Mouse (Mus musculus): Measurements from ENCODE around the gene Mrpl54. TPM values are rescaled to one million over a fixed set of nuclear protein-coding genes. Genes with fewer than 3 reads are reported as not detected.

Gene Mrpl54
- total RNA-seq, 4 experiments from 2014 or later = 100 to 139 (median 113) TPM

DNA sequence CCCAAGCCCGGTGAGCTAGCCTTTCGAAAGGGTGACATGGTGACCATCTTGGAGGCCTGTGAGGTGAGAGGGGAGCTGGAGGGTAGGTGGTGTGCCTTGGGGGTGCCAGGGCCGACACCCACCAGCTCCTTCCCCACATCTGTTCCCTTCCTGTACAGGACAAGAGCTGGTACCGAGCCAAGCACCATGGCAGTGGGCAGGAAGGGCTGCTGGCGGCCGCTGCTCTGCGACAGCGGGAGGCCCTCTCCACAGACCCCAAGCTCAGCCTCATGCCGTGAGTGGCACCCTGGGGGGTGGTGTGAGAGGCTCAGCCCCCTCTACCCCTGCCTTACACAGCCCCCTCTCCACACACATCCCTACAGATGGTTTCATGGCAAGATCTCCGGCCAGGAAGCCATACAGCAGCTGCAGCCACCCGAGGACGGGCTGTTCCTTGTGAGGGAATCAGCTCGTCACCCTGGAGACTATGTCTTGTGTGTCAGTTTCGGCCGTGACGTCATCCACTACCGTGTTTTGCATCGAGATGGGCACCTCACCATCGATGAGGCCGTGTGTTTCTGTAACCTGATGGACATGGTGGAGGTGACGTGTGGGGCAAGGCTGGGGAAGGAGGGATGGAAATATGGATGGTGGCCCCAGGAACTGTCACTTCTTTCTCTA lies 7.4 kb downstream of the Mrpl54 start:
- DNase-seq = no peak

DNA sequence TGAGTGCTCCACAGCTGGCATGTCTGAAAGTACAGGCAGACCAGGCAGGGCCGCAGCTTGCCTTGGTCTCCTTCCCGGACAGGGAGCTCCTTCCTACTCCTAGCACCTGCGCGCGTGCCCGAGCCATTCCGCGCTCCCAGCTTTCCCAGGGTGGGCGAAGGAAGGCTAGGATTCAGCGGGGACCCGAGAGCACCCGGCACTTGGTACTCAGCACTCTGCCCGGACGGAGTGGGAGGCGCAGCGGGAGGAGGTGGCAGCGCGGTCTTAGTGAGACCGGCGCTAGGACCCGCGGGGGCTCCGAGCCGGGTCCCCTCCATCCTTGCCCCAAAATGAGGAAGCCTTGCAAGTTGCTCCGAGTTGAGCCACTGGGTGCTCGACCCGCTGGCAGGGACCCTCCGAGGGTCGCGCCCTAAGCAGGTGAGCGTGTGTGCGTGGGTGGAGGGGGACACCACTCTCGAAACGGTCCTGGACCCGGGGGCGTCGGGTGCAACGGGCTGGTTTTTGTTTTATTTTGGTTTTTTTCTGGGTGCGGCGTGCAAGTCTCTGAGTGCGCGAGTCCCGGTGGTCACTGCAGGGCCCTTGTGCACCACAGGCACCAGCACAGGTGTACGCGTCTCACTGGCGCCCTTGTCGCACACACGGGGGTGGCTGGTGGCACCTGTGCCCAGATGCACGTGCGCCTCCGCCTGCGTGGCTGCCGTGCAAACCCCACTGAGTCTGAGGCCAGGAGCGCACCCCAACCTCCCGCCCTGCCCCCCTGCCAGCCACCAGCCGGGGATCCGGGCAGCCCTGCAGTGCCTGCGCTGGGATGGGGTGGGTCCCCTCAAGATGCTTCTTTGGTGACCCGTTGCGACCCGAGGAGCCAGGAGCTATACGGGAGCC lies 9.3 kb downstream of the Mrpl54 start:
- DNase-seq = no peak

DNA sequence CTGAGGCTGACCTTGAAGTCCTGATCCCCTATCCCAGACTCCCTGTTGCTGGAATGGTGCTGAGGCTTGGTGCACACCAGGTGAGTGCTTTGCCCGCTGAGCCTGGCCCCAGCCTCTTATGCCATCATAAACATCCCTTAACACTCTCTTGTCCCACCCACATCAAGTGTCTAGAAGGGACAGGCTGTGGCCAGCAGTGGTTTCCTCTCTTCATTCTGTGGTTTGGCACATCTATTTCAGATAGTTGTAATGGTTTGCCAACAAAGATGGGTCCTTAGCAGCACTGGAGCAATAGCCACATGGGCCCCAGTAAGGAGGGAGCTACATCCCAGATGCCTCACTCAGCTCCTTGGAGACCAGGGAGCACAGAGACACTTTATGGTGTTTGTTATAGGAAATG lies 11.8 kb downstream of the Mrpl54 start:
- no peak for DNase-seq

DNA sequence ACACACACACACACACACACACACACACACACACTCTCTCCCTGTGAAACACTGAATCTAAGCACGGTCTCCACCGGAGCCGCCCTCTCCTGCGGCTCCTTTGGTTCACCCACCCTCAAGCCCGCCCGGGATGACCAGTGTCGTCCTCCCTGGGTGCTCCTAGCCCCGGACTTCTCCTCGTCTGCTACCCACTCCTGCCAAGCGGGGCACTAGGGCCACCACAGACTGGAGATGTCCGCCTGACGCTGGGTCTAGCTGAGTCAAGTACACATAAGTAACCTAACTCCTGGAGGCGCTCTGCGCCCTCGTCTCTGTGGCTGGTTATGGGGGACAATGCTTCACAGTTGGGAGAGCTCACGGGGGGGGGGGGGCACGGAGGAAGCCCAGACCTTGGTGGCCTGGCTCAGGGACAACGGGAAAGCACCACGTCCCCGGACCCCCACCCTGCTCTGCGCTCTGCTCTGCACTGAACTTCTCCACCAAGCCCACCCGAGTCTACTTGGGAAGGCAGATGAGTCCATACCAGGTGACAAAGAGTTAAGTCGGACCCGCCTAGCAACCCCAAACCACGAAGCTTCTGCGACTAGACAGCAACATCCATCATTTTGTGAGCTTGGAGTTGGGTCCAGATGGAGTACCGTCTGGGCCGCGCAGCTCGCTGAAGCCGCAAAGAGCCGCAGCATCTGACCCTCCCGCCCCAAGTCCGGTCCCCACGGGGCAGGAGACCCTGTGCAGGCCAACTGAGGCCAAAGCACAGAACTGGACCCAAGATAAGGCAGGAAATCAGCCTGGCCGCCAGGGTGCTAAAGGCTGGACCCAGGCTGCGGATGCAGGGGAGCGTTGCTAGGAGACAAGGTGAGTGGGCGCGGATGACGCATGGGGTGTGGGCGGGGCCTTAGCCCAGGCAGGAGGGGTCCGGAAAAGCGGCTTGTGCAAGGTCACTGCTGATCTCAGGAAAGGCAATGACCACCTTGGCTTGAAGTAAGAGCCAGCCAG lies 14.0 kb downstream of the Mrpl54 start, which contains the start of gene Matk:
Matk (plus strand) TSS at position 512 of the 996 bp plus-strand sequence.
- DNase-seq = no peak

DNA sequence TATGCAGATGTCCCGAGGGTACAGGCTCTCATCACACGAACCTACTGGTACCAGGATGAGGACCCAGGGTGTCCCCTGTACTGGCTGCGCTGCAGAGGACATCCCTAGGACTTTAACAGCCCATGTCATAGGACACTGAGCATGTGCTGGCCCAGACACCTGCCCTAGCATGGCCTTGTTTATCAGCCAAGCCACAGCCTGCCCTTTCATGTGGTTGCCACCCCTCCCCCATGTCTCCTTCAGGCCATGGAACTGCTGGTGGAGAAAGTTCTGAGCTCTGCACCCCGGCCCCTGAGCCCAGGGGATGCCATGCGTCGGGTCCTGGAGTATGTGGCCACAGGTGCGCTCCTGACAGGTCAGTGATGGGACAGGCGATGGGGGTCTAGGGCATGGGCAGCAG lies 17.3 kb downstream of the Mrpl54 start:
- no peak for DNase-seq

DNA sequence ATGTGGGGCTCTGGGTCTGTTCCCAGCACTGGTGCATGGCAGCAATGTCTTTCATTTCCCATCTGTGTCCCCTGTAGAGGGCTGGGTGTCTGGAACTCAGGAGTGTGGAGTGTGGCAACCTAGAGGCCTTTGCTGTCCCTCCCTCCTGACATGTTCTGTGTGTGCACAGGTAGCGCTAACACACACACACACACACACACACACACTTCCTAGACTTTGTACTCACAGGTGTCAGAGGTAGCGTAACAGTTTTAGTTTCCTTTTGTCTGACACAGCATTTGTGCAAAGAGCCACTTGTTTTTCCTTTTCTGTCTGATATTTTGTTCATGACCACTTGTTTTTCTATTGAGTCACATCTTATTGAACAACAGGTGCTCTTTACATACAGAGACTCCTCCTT lies 18.9 kb downstream of the Mrpl54 start:
- no peak for DNase-seq

DNA sequence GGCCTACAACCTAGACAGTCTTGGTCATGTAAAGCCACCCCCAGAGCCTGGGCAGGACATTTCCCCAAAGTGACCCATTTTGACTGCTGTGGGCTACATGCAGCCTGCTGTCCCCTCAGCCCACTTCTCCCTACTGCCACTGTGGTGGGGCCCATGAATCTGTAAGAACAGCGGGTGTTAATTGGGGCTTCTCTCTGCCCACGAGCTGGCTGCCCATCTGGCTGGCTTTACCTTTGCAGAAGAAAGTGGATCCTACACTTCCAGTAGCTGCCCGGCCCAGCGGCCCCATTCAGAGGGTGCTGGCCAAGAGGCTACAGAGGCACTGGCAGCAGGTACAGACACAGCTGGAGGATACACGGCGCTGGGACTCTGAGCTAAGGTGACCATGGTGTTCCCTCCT lies 21.6 kb downstream of the Mrpl54 start:
- DNase-seq = no peak

DNA sequence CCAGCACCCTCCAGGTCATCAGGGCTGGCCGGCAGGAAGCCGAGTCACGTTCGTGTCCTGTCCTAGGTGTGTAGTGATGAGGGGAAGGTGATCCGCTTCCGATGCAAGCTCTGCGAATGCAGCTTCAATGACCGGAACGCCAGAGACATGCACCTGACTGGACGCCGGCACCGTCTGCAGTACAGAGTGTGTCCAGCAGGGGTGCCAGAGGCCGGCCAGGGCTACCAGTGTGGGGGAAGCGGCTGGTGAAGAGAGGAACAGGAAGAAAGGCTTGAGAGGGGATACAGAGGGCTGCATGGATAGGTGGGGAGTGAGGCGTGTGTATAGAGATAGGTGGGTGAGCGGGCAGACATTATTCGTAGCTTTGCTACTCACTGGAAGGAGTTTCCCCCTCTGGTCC lies 22.1 kb downstream of the Mrpl54 start:
- DNase-seq = peak; percentile 47

DNA sequence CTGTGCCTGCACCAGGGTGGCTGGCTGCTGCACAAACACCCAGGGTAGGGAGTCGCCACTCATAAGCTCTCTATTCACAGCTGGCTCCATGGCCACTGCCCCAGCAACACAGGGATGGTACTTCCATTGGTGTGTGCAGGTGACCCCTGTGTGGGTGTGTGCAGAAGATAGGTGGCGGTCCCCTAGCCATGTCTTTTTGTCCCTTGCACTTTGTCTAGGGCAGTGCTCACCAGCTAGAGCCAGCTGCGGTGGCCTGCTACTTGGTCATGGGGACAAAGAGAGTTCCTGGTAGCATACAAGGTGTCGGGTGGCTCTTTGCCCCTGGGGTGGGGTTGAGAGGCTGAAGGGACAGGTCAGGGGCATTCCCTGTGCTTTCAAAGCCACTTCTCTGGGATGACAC lies 22.6 kb downstream of the Mrpl54 start:
- peak; percentile 2 for DNase-seq

DNA sequence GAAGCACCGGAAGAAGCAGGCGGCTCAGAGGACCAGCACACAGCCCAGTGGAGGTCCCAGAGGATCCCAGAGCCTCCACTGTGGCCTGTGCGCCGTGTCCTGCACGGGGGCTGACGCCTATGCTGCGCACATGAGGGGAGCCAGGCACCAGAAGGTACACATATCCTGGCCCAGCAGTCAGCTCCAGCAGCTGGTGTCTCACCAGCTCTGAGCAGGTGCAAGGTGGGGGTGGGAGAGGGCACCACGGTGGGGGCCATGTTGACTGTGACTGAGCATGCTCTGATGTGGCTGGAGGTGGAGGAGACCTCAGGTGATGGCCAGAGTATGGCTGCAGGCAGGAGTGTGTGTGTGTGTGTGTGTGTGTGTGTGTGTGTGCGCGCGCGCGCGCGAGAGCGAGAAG lies 24.7 kb downstream of the Mrpl54 start:
- DNase-seq = no peak

DNA sequence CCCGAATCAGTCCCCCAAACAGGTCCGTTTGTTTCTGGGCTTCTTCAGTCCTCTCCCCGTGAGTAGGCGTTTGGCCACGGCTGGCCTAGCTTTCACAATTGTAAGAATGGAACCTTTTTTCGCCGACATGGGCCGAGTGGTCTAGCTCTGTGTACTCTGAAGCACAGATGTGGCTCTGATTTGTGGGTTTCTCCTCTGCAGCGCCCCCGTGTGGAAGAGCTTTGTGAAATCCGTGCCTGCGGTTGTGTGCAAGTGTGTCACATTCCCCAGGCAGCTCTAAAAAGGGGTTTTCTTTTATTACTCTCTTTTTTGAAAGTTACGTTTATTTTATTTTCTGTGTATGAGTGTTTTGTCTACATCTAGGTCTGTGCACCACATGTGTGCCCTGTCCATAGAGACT lies 25.9 kb downstream of the Mrpl54 start:
- peak; percentile 20 for DNase-seq

DNA sequence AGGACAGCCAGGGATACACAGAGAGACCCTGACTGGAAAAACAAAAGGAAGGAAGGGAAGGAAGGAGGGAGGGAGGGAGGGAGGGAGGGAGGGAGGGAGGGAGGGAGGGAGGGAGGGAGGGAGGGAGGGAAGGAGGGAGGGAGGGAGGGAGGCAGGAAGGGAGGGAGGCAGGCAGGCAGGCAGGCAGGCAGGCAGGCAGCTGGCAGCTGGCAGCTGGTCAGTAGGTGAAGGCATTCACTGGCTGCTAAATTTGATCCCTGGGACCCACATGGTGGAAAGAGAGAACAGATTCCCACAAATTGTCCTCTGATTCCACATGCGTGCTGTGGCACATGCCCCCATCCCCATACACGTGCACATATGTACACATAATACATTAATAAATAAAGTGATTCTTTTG lies 28.1 kb downstream of the Mrpl54 start:
- no peak for DNase-seq

DNA sequence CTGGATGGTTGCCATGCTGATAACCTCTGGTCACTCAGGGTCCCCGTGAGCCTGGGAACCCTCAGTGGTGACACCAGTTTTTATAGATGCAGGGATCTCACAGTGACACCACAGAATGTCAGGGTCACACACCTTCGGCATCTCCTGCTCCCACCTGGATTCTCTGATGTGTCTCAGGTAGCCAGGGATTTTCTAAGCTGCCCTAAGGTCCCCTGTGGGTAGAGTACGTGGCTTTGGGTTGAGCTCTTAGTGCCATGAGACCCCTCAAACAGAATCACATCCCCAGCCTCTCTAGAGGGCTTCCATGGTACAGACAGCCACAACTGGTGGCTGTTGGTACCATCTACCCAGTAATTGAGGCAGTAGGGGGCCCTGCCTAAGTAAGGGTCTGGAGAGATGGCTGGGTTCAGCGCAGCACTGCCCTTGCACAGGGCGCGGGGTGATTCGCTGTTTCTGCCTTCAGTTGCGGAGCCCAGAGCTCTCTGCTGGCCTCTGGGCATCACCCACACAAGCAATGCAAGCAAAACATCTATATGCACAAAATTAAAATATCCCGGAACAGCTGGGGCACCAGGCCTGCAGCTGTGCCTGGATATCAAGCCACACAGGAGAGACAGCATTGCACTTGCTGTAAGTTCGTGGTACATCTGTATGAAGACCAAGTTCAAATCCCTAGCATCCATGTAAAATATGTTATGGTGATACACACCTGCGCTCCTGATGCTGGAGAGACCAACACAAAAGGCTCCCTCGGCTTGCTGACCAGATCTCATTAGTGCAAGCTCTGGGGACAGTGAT lies 30.1 kb downstream of the Mrpl54 start:
- DNase-seq = no peak

DNA sequence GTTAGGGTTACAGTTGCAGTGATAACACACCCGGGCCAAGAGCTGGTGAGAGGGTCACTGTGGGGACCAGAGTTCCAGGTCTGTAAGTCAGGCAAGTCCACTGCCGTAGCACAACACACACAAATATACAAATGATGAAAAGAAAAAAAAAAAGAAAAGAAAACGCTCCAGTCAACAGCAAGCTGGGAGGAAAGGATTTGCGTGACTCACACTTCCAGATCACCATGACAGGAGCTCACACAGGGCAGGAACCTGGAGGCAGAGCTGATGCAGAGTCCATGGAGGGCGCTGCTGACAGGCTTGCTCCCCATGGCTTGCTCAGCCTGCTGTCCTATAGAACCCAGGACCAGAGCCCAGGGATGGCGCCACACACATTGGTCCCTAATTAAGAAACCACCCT lies 32.5 kb downstream of the Mrpl54 start:
- no peak for DNase-seq

DNA sequence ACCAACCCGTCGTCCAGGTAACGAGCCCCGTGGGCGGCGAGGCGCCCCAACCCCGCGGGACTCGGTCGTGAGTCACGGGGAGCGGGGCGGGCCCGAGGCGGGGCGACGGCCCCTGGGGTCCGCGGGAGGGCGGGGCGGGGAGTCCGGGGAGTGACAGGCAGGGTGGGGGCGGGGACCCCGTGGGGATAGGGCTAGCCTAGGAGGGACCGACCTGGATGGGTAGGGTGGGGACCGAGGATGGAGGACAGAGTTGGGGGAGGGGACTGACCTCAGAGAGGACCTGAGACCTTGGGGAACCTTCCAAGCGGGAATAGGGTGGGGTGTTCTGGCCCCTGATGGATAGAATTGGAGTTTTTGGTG lies 33.5 kb downstream of the Mrpl54 start:
- no peak for DNase-seq

DNA sequence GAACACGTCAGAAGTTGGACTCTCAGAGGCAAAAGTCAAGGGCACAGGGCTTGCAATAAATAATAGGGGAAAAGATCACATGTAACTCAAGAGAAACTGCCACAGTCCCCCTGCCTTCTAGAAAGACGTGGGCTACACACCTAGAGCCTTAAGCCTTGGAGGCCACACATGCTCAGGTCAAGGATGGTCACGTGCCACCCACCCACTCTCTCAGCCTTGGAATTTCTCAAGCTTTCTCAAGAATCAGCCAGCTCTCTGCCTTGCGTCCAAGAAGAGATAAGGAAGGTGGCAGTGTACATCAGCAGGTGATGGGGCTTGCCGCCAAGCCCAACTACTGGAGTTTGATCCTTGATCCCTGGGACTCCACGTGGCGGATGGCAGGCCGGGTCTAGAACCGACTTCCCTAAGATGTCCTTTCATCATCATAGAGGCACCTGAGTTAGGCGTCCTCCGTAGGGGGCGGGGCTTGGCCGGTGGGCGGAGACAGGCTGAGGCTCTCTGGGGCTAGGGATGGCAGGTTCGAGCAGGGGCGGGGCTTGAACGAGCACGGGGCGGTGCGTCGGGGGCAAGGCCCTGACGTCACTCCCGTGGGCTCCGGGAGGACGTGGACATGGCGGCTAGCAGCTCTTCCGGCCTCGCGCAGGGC lies 34.0 kb downstream of the Mrpl54 start, which contains the start of gene Zfr2:
Zfr2 (plus strand) TSS at position 576 of the 646 bp plus-strand sequence.
- DNase-seq = peak; percentile 91

DNA sequence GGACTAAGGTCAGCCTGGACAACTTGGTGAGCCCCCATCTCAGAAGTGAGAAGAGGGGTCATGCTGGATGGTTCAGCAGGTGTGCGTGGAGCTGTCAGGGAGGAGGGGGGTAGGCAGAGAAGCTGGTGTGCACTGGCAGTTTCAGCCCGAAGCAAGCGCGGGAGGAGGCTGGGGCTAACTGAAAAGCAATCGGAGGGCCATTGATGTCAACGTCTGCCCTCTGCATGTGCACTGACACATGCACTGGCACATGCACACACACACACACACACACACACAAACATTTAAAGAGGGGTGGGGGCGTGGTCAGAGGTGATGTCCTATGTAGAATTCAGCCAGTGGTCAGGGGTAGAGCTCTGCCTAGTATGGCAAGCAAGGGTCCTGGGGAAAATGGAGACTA lies 35.3 kb downstream of the Mrpl54 start:
- DNase-seq = no peak

DNA sequence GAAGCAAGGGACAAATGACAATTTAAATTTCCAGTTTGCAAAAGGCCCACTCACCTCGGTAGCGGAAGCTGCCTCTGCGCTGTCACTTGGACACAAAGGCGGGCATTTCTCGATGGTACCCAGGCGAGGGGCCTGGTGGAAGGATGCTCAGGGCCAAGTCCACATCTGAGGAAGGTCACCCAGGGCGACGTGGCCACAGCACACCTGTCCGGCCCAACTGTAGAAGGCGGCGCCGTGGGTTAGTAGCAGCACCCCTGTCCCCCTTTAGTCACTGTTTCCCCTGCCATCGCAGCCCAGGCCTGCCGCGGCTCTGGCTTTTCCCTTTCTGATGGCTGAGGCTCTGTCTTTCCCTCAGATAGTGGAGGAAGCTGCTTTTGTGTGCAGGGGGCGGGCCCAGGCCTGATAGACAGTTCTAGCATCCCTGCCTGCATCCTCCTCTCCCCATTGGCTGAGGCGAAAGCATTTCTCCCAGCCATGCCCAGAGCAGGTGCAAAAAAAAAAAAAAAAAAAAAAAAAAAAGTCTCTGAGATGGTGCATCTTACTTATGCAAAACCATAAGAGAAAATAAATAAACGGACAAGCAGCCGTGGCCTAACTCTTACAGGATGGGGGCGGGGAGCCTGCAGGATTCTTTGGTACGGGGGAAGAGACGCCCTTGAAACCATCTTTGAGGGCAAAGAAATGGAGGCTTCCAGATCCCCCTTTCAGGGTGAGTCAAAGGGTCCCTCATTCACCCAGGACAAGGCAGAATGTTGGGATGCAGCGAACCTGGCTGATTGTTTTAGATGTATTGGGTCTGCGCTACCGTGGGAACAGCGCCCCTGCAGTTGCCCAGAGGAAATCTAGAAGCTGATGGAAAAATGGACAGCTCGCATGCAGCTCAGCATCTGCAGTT lies 36.0 kb downstream of the Mrpl54 start, which contains the start of gene Atcay:
Atcay (minus strand) TSS at position 396 of the 895 bp plus-strand sequence.
- no peak for DNase-seq

DNA sequence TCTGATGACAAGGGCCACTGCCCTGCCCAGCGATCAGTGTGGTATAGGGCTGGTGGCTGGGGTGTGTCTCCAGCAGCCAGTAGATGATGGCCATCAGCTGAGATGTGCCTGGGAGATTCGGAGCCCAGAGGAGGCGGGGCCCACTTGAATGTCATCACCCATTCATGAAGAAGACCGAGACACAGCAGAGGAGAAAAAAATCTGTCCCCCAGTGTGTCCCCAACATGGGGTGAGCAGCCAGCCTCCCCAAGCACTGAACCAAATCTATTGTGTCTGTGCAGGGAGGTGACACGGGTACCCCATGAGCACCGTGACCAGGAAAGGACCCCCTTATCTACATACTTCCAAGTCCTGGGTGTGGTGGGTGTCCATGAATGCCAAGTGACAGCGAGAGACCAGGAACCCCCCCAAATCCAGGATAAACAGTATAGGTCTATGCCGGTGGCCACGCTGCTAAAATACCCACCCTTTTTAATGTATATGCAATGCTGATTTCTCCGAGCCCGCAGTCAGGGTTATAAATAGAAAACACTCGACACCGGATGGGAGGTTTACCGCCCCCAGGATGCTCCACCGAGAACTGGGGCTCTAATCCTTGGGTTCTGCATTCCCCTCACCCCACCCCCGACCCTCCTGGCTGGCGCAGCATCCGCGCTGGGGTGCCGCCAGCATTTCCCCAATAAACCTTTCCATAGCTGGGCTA lies 36.8 kb downstream of the Mrpl54 start:
- DNase-seq = no peak
